Mouse (Mus musculus) C2C12 (cell line): ENCODE data around the gene Hnrnpa0. TPM values are rescaled to one million over a fixed set of nuclear protein-coding genes. Genes with fewer than 3 reads are reported as not detected.

ENCODE experiments used
- H3K27me3 ChIP-seq: one replicate; pipeline ENCODE4 v1.6.1; 2011; ENCODE audit not compliant: control insufficient read depth, insufficient read depth, insufficient read length
- H3K36me3 ChIP-seq: one replicate; pipeline ENCODE4 v1.6.1; 2011; ENCODE audit not compliant: control insufficient read depth, insufficient read depth
- H3K4me3 ChIP-seq: one replicate; pipeline ENCODE4 v1.5.1; 2011; ENCODE audit warnings: mild to moderate bottlenecking, control low read depth; ENCODE audit not compliant: poor library complexity, insufficient read depth, severe bottlenecking
- H3K79me2 ChIP-seq: one replicate; pipeline ENCODE4 v1.6.1; 2011; ENCODE audit not compliant: control insufficient read depth, insufficient read depth
- H3K79me3 ChIP-seq: one replicate; pipeline ENCODE4 v1.6.1; 2011; ENCODE audit warnings: low read depth, control low read depth
- H3ac ChIP-seq: one replicate; pipeline ENCODE3; 2011; ENCODE audit warnings: low read depth; ENCODE audit not compliant: control insufficient read depth, insufficient read length
- CEBPB ChIP-seq: IDR thresholded peaks from one replicate; pipeline ENCODE4 v1.6.1; 2011; ENCODE audit warnings: low read depth, mild to moderate bottlenecking, control low read depth, moderate library complexity
- CTCF ChIP-seq: IDR thresholded peaks from one replicate; pipeline ENCODE4 v1.5.1; 2011; ENCODE audit not compliant: control insufficient read depth, insufficient read depth, insufficient read length
- FOSL1 ChIP-seq: IDR thresholded peaks from one replicate; pipeline ENCODE4 v1.8.0; 2011; ENCODE audit warnings: mild to moderate bottlenecking, low read length; ENCODE audit not compliant: poor library complexity, insufficient read depth, severe bottlenecking
- MAX ChIP-seq: IDR thresholded peaks from one replicate; pipeline ENCODE4 v1.6.1; 2011; ENCODE audit warnings: mild to moderate bottlenecking, control low read depth
- MYOD1 ChIP-seq: IDR thresholded peaks from one replicate; pipeline ENCODE4 v1.6.1; 2011; ENCODE audit warnings: low read depth; ENCODE audit not compliant: control insufficient read depth, insufficient read length
- MYOG ChIP-seq: IDR thresholded peaks from one replicate; pipeline ENCODE4 v1.6.1; 2011; ENCODE audit not compliant: control insufficient read depth, insufficient read length; ENCODE audit errors: extremely low read depth
- USF1 ChIP-seq: IDR thresholded peaks from one replicate; pipeline ENCODE4 v1.6.1; 2011; ENCODE audit warnings: low read depth, mild to moderate bottlenecking, control low read depth, moderate library complexity
- polyA plus RNA-seq: library from polyadenylated mRNA; unstranded; fragments of >200 nt; fragmentation: generic; extraction: Trizol; gene quantifications from one replicate; pipeline ENCODE4 v1.2.1, GENCODE M21; 2012; ENCODE audit warnings: missing spikeins

Hnrnpa0 gene
- polyA plus RNA-seq, 1 experiment, result 173 TPM

GRCm38 (mm10) chr13:58128768-58129671 lies 664 bp upstream of the Hnrnpa0 start:
- Histone ChIP-seq H3K4me3 (peak overlapping the region; percentile 66), H3ac (peak overlapping the region; percentile 89), H3K36me3 (peaks cover 15% of the 10 kb centered on the region), H3K79me3 (peaks cover 21% of the 10 kb centered on the region), H3K27me3 (no peaks in the 10 kb centered on the region), H3K79me2 (peaks cover 30% of the 10 kb centered on the region)
- TF ChIP-seq USF1 (no peak), MAX (peak; percentile 6), MYOG (no peak), CEBPB (no peak)

- peaks cover 15% of the 10 kb centered on the region for H3K36me3 ChIP-seq
- H3K4me3 ChIP-seq, result peak overlapping the region; percentile 66
- H3K27me3 ChIP-seq, result no peaks in the 10 kb centered on the region
- peaks cover 21% of the 10 kb centered on the region for H3K79me3 ChIP-seq
- H3ac ChIP-seq, result peak overlapping the region; percentile 100
- TF ChIP-seq MYOG (no peak), MAX (peak; percentile 71)
- peaks cover 30% of the 10 kb centered on the region for H3K79me2 ChIP-seq
Measured at GRCm38 (mm10) chr13:58127766-58128361, 492 bp downstream of the Hnrnpa0 start.

- Histone ChIP-seq H3K79me2 (peaks cover 30% of the 10 kb centered on the region), H3K27me3 (no peaks in the 10 kb centered on the region), H3ac (peak overlapping the region; percentile 100), H3K79me3 (peaks cover 21% of the 10 kb centered on the region), H3K4me3 (peak overlapping the region; percentile 66), H3K36me3 (peaks cover 15% of the 10 kb centered on the region)
- TF ChIP-seq MAX (no peak), FOSL1 (no peak), USF1 (no peak), CTCF (no peak), MYOG (no peak), MYOD1 (no peak), CEBPB (no peak)
Measured at GRCm38 (mm10) chr13:58126862-58127765, 1.2 kb downstream of the Hnrnpa0 start.

GRCm38 (mm10) chr13:58126126-58126525 lies 2.2 kb downstream of the Hnrnpa0 start:
- Histone ChIP-seq H3K27me3 (no peaks in the 10 kb centered on the region), H3K79me2 (peaks cover 30% of the 10 kb centered on the region), H3K4me3 (peak overlapping the region; percentile 66), H3K36me3 (peaks cover 15% of the 10 kb centered on the region), H3ac (no peak overlapping the region), H3K79me3 (peaks cover 21% of the 10 kb centered on the region)
- no peak for TF ChIP-seq CEBPB
- no peak for TF ChIP-seq MAX
- TF ChIP-seq FOSL1, result no peak
- TF ChIP-seq CTCF, result no peak
- TF ChIP-seq USF1, result no peak
- no peak for TF ChIP-seq MYOD1
- TF ChIP-seq MYOG, result no peak

GRCm38 (mm10) chr13:58124989-58125388 lies 3.4 kb downstream of the Hnrnpa0 start:
- Histone ChIP-seq H3K79me2 (peaks cover 30% of the 10 kb centered on the region), H3K79me3 (peaks cover 21% of the 10 kb centered on the region), H3K36me3 (peaks cover 15% of the 10 kb centered on the region), H3K27me3 (no peaks in the 10 kb centered on the region), H3ac (no peak overlapping the region), H3K4me3 (no peak overlapping the region)
- TF ChIP-seq MAX (no peak), CTCF (no peak), FOSL1 (no peak), CEBPB (no peak), MYOG (no peak), MYOD1 (no peak)
